28 mouse cellular contexts compared by ENCODE assay signal in genomic region chr2:19529428-19529827, GRCm38 (mm10). TPM values are rescaled to one million over a fixed set of nuclear protein-coding genes. Genes with fewer than 3 reads are reported as not detected.
A peak's percentile ranks its signal among the peaks of the same experiment; 100 is the strongest.
DNase-seq lines count a peak whose midpoint lies in the region; ATAC-seq and TF ChIP-seq lines count a peak whose summit lies in the region.
"Had no signal": no experiment of that assay in that cellular context is flagged by ENCODE, and none has a peak within 500 bp of the region (broad histone marks: within the 10 kb centered on the region; RNA-seq: fewer than 3 reads in every experiment).

No protein-coding gene starts in this region.

- DNase-seq in heart, adult 2 months = no peak
- no peak for DNase-seq in lung, embryonic 14.5 days
- no peak for DNase-seq in lung, adult 18-20 months
- DNase-seq in neural tube, embryonic 11.5 days (ENCODE audit: low spot score) = no peak
- DNase-seq in neural tube, embryonic 10.5 days (ENCODE audit: extremely low spot score, low spot score) = no peak

- ATAC-seq in heart, embryonic 12.5 days (ENCODE audit: insufficient number of reproducible peaks, low FRiP score) = 0 out of 2 replicates have a peak, but pooled peaks have one; percentile 51
- peak; percentile 35; the same call in 1 of the 2 replicates for ATAC-seq in lung, embryonic 14.5 days (ENCODE audit: insufficient read depth)
- peak; percentile 41; the same call in 1 of the 2 replicates for ATAC-seq in neural tube, embryonic 11.5 days (ENCODE audit: insufficient read depth, low FRiP score, low TSS enrichment)
- no peak for ATAC-seq in intestine, embryonic 16.5 days
- ATAC-seq: forebrain, embryonic 15.5 days; hindbrain, embryonic 16.5 days; intestine, postnatal 0 days had no signal

- no peak overlapping the region for H3K4me3 ChIP-seq in heart, embryonic 12.5 days
- no peak overlapping the region for H3K4me3 ChIP-seq in heart, adult 2 months
- H3K4me3 ChIP-seq in lung, embryonic 14.5 days (ENCODE audit: low read depth, low read length) = no peak overlapping the region
- no peak overlapping the region for H3K4me3 ChIP-seq in neural tube, embryonic 11.5 days (ENCODE audit: low read depth, low read length)
- no peak overlapping the region for H3K4me3 ChIP-seq in intestine, embryonic 16.5 days (ENCODE audit: low read length)
- H3K4me3 ChIP-seq: embryonic facial prominence, embryonic 13.5 days; erythroblast, embryonic 14.5 days; forebrain, embryonic 15.5 days; heart, embryonic 13.5 days; left cerebral cortex, adult 2 months; liver, embryonic 15.5 days; neural tube, embryonic 12.5 days had no signal

- no peak overlapping the region for H3K9ac ChIP-seq in heart, embryonic 12.5 days
- no peak overlapping the region for H3K9ac ChIP-seq in heart, adult 2 months (ENCODE audit: low read depth, low read length)
- H3K9ac ChIP-seq in lung, embryonic 14.5 days = no peak overlapping the region
- H3K9ac ChIP-seq in neural tube, embryonic 11.5 days (ENCODE audit: low read length) = no peak overlapping the region
- H3K9ac ChIP-seq in intestine, embryonic 16.5 days (ENCODE audit: low read depth, low read length) = no peak overlapping the region
- H3K9ac ChIP-seq: embryonic facial prominence, embryonic 13.5 days; forebrain, embryonic 15.5 days; heart, embryonic 13.5 days; liver, embryonic 15.5 days; neural tube, embryonic 12.5 days had no signal

- no peak overlapping the region for H3K4me2 ChIP-seq in heart, embryonic 12.5 days
- H3K4me2 ChIP-seq in lung, embryonic 14.5 days = no peak overlapping the region
- no peak overlapping the region for H3K4me2 ChIP-seq in neural tube, embryonic 11.5 days (ENCODE audit: low read depth)
- H3K4me2 ChIP-seq in intestine, embryonic 16.5 days (ENCODE audit: low read depth, low read length) = no peak overlapping the region
- H3K4me2 ChIP-seq: embryonic facial prominence, embryonic 13.5 days; forebrain, embryonic 15.5 days; heart, embryonic 13.5 days; liver, embryonic 15.5 days; neural tube, embryonic 12.5 days had no signal

- H3K27me3 ChIP-seq in heart, embryonic 12.5 days (replicated peaks) = no peaks in the 10 kb centered on the region
- no peaks in the 10 kb centered on the region for H3K27me3 ChIP-seq in heart, adult 2 months (ENCODE audit: control insufficient read depth, insufficient read depth, low read length)
- no peaks in the 10 kb centered on the region for H3K27me3 ChIP-seq in lung, embryonic 14.5 days (ENCODE audit: insufficient read depth, low read length)
- no peaks in the 10 kb centered on the region for H3K27me3 ChIP-seq in neural tube, embryonic 11.5 days (ENCODE audit: control insufficient read depth, insufficient read depth, low read length)
- no peaks in the 10 kb centered on the region for H3K27me3 ChIP-seq in intestine, embryonic 16.5 days (replicated peaks; ENCODE audit: control insufficient read depth, insufficient read depth, low read length)
- H3K27me3 ChIP-seq: embryonic facial prominence, embryonic 13.5 days; heart, embryonic 13.5 days; liver, embryonic 15.5 days; neural tube, embryonic 12.5 days had no signal

- no peak for TF ChIP-seq EP300 in heart, adult 2 months (IDR thresholded peaks at IDR 0.05; ENCODE audit: insufficient read depth, low read depth, low read length)

- WGBS in heart, embryonic 12.5 days = 81% methylated on average over 2 of the region's 2 CpGs
- WGBS in heart, adult 2 months = 68% methylated on average over 2 of the region's 2 CpGs
- 68% methylated on average over 2 of the region's 2 CpGs for WGBS in lung, embryonic 14.5 days
- WGBS in neural tube, embryonic 11.5 days = 82% methylated on average over 2 of the region's 2 CpGs
- WGBS in intestine, embryonic 16.5 days = 85% methylated on average over 2 of the region's 2 CpGs

- H3K4me1 ChIP-seq in heart, embryonic 12.5 days (replicated peaks) = no peaks in the 10 kb centered on the region
- no peaks in the 10 kb centered on the region for H3K4me1 ChIP-seq in heart, adult 2 months (ENCODE audit: control insufficient read depth, insufficient read depth, low read length)
- H3K4me1 ChIP-seq in lung, embryonic 14.5 days (ENCODE audit: insufficient read depth) = no peaks in the 10 kb centered on the region
- H3K4me1 ChIP-seq in neural tube, embryonic 11.5 days (ENCODE audit: control insufficient read depth, insufficient read depth, low read length) = no peaks in the 10 kb centered on the region
- no peaks in the 10 kb centered on the region for H3K4me1 ChIP-seq in intestine, embryonic 16.5 days (ENCODE audit: control insufficient read depth, insufficient read depth, low read length)
- H3K4me1 ChIP-seq: embryonic facial prominence, embryonic 13.5 days; forebrain, embryonic 15.5 days; heart, embryonic 13.5 days; liver, embryonic 15.5 days; neural tube, embryonic 12.5 days had no signal

- intact Hi-C loops in heart, adult 2 months (cut with DNase I) = loop anchor here (2.0 to 10.0 kb wide), 3 partner anchors 127 to 385 kb away; partner anchors contain the start of gene Otud1

- no peaks in the 10 kb centered on the region for H3K79me2 ChIP-seq in heart, adult 2 months (replicated peaks; ENCODE audit: control insufficient read depth, insufficient read depth, low read length)

- no peak for TF ChIP-seq POLR2A in heart, adult 2 months (IDR thresholded peaks at IDR 0.05; ENCODE audit: insufficient read depth, low read depth, low read length)

- no peak for TF ChIP-seq CTCF in heart, adult 2 months (IDR thresholded peaks at IDR 0.05)
- TF ChIP-seq CTCF in lung, embryonic 14.5 days (IDR thresholded peaks at IDR 0.05; ENCODE audit: low read depth) = no peak

- no peaks in the 10 kb centered on the region for H3K36me3 ChIP-seq in heart, embryonic 12.5 days
- no peaks in the 10 kb centered on the region for H3K36me3 ChIP-seq in heart, adult 2 months (ENCODE audit: control insufficient read depth, insufficient read depth, low read length)
- H3K36me3 ChIP-seq in lung, embryonic 14.5 days (ENCODE audit: insufficient read depth) = no peaks in the 10 kb centered on the region
- no peaks in the 10 kb centered on the region for H3K36me3 ChIP-seq in neural tube, embryonic 11.5 days (ENCODE audit: control insufficient read depth, insufficient read depth, low read length)
- H3K36me3 ChIP-seq in intestine, embryonic 16.5 days (ENCODE audit: control insufficient read depth, insufficient read depth, low read length) = no peaks in the 10 kb centered on the region
- H3K36me3 ChIP-seq: embryonic facial prominence, embryonic 13.5 days; forebrain, embryonic 15.5 days; heart, embryonic 13.5 days; liver, embryonic 15.5 days; neural tube, embryonic 12.5 days had no signal

- no peaks in the 10 kb centered on the region for H3K9me3 ChIP-seq in heart, embryonic 12.5 days (replicated peaks)
- no peaks in the 10 kb centered on the region for H3K9me3 ChIP-seq in lung, embryonic 14.5 days (ENCODE audit: low read depth, low read length)
- H3K9me3 ChIP-seq in neural tube, embryonic 11.5 days (ENCODE audit: control insufficient read depth, low read length) = no peaks in the 10 kb centered on the region
- no peaks in the 10 kb centered on the region for H3K9me3 ChIP-seq in intestine, embryonic 16.5 days (ENCODE audit: control insufficient read depth, low read length)
- H3K9me3 ChIP-seq: embryonic facial prominence, embryonic 13.5 days; forebrain, embryonic 15.5 days; heart, embryonic 13.5 days; liver, embryonic 15.5 days; neural tube, embryonic 12.5 days had no signal

- H3K27ac ChIP-seq in heart, embryonic 12.5 days (ENCODE audit: poor library complexity, severe bottlenecking) = no peak overlapping the region
- H3K27ac ChIP-seq in heart, adult 2 months = no peak overlapping the region
- H3K27ac ChIP-seq in lung, embryonic 14.5 days (ENCODE audit: low read depth) = no peak overlapping the region
- no peak overlapping the region for H3K27ac ChIP-seq in neural tube, embryonic 11.5 days (ENCODE audit: low read depth, low read length)
- H3K27ac ChIP-seq in intestine, embryonic 16.5 days (ENCODE audit: low read length) = no peak overlapping the region
- H3K27ac ChIP-seq: embryonic facial prominence, embryonic 13.5 days; forebrain, embryonic 15.5 days; heart, embryonic 13.5 days; left cerebral cortex, adult 2 months; liver, embryonic 15.5 days; macrophage; neural tube, embryonic 12.5 days had no signal

RNA-seq across cellular contexts. Expression of gene 4921504E06Rik, which starts 24.3 kb away (rescaled TPM):
- not detected in 2 replicates for polyA plus RNA-seq in heart, embryonic 12.5 days (2016; fragmentation: Nextera tagmentation; extraction: Ambion mirVana)
- total RNA-seq in heart, adult 2 months (2021) = not detected
- polyA plus RNA-seq in heart, adult 2 months (2012; rRNA removed) = not detected in 2 replicates
- not detected in 2 replicates for polyA plus RNA-seq in lung, embryonic 14.5 days (2014; fragmentation: Nextera tagmentation; extraction: Ambion mirVana)
- not detected in 2 replicates for polyA plus RNA-seq in neural tube, embryonic 11.5 days (2014; fragmentation: Nextera tagmentation; extraction: Ambion mirVana)
- polyA plus RNA-seq in intestine, embryonic 16.5 days (2015; fragmentation: Nextera tagmentation; extraction: Ambion mirVana) = not detected in 2 replicates
- total RNA-seq: adrenal gland, postnatal 10 days; gastrocnemius, postnatal 10 days; granulocyte monocyte progenitor cell, adult 5-6 weeks; heart, postnatal 14 days; layer of hippocampus, postnatal 10 days; left cerebral cortex, adult 2 months; left cerebral cortex, postnatal 36 days; monocyte, adult 5-6 weeks had no signal
- polyA plus RNA-seq: C2C12; embryonic facial prominence, embryonic 13.5 days; erythroblast, embryonic 14.5 days; forebrain, embryonic 15.5 days; heart, embryonic 13.5 days; intestine, postnatal 0 days; kidney, embryonic 14.5 days; liver, embryonic 15.5 days; macrophage; neural tube, embryonic 12.5 days; stomach, embryonic 16.5 days; thymus, adult 2 months had no signal
